8 mouse cellular contexts compared by ENCODE assay signal in genomic region chr4:106474241-106474640, GRCm38 (mm10). TPM values are rescaled to one million over a fixed set of nuclear protein-coding genes. Genes with fewer than 3 reads are reported as not detected.
DNase-seq lines count a peak whose midpoint lies in the region; ATAC-seq and TF ChIP-seq lines count a peak whose summit lies in the region.

No protein-coding gene starts in this region.

- intact Hi-C loops in gastrocnemius, adult 2 months (cut with DNase I) = loop anchor here (1.0 kb wide), 1 partner anchor 56 kb away; no protein-coding TSS in a partner anchor

- no peak for TF ChIP-seq POLR2A in cortical plate, adult 2 months (IDR thresholded peaks at IDR 0.05; ENCODE audit: extremely low read depth, insufficient read depth, low read length)

- peak; percentile 84 for ATAC-seq in granulocyte monocyte progenitor cell, adult 5-6 weeks (replicated peaks; ENCODE audit: poor library complexity, severe bottlenecking)

- TF ChIP-seq CTCF in gastrocnemius, adult 2 months (IDR thresholded peaks at IDR 0.05) = peak; percentile 75
- peak; percentile 98 for TF ChIP-seq CTCF in cortical plate, adult 2 months (IDR thresholded peaks at IDR 0.05; ENCODE audit: extremely low read depth, insufficient read depth, low read length)

- DNase-seq in gastrocnemius, adult 2 months = peak; percentile 46
- DNase-seq in gastrocnemius, adult 8-10 months (ENCODE audit: low spot score in 2 of 2) = no peak
- DNase-seq in ZHBTc4 (ENCODE audit: low read depth, low spot score) = peak; percentile 76
- DNase-seq in layer of hippocampus, adult 11-12 months (ENCODE audit: low spot score) = peak; percentile 67
- peak; percentile 61 for DNase-seq in lung, postnatal 10 days
- DNase-seq in retina, postnatal 1 day = peak; percentile 91

- H3K4me3 ChIP-seq in gastrocnemius, adult 2 months = no peak overlapping the region
- H3K4me3 ChIP-seq in cortical plate, adult 2 months (ENCODE audit: insufficient read depth, low read length) = no peak overlapping the region

- H3K4me1 ChIP-seq in cortical plate, adult 2 months (ENCODE audit: control insufficient read depth, insufficient read depth, low read length) = no peaks in the 10 kb centered on the region

- H3K27ac ChIP-seq in gastrocnemius, adult 2 months = no peak overlapping the region
- H3K27ac ChIP-seq in cortical plate, adult 2 months (ENCODE audit: insufficient read depth, low read length) = no peak overlapping the region

RNA-seq across cellular contexts. Expression of gene Pcsk9, which starts 10.1 kb away (rescaled TPM):
- not detected for total RNA-seq in gastrocnemius, adult 2 months (2021)
- not detected for total RNA-seq in gastrocnemius, adult 8-10 months (2022)
- 1.7 and 2.2 TPM in 2 replicates for polyA plus RNA-seq in cortical plate, adult 2 months (2012; rRNA removed)
- not detected in 2 replicates for total RNA-seq in granulocyte monocyte progenitor cell, adult 5-6 weeks (2014; fragmentation: Nextera tagmentation)
- 0.17 and 0.46 TPM in 2 replicates for total RNA-seq in granulocyte monocyte progenitor cell, adult 5-6 weeks (2017)

RNA-seq across cellular contexts. Expression of gene Bsnd, which starts 17.8 kb away (rescaled TPM):
- total RNA-seq in gastrocnemius, adult 2 months (2021) = not detected
- under 1 TPM in 1 of 4 experiments, not detected in 3; 0.09 TPM for total RNA-seq in gastrocnemius, adult 8-10 months (2022)
- not detected in 2 replicates for polyA plus RNA-seq in cortical plate, adult 2 months (2012; rRNA removed)
- total RNA-seq in granulocyte monocyte progenitor cell, adult 5-6 weeks (2014; fragmentation: Nextera tagmentation) = not detected in 2 replicates
- not detected in 2 replicates for total RNA-seq in granulocyte monocyte progenitor cell, adult 5-6 weeks (2017)

Comparison
In these comparisons a context has a peak if more than half of its experiments do, and no peak if none do; other contexts are left out.
1. DNase-seq: peak in gastrocnemius, adult 2 months (single experiment), ZHBTc4 (single experiment), layer of hippocampus, adult 11-12 months (single experiment), lung, postnatal 10 days (single experiment) and retina, postnatal 1 day (single experiment); none in gastrocnemius, adult 8-10 months (0 of 2).